Mouse (Mus musculus): ENCODE measurements around the gene Ptgir. TPM values are rescaled to one million over a fixed set of nuclear protein-coding genes. Genes with fewer than 3 reads are reported as not detected.

Ptgir gene
- 0.08 and 0.17 TPM in 2 replicates for polyA plus RNA-seq (2012; rRNA removed)

- Histone ChIP-seq H3K27ac (ENCODE audit: insufficient read depth, low read length) (no peak within 1 kb of the TSS), H3K4me1 (ENCODE audit: control insufficient read depth, insufficient read depth, low read length) (no peaks in the 10 kb centered on the region; the same call in 1 of the 2 replicates), H3K4me3 (ENCODE audit: insufficient read depth, low read length) (no peak within 1 kb of the TSS)
- TF ChIP-seq CTCF (IDR thresholded peaks at IDR 0.05; ENCODE audit: extremely low read depth, insufficient read depth, low read length) (no peak), POLR2A (IDR thresholded peaks at IDR 0.05; ENCODE audit: extremely low read depth, insufficient read depth, low read length) (no peak)
These were observed at the start of gene Ptgir for GRCm38 (mm10) chr7:16906281-16906680. Gene Ptgir, plus strand, starts transcription at chr7:16906490.

DNA sequence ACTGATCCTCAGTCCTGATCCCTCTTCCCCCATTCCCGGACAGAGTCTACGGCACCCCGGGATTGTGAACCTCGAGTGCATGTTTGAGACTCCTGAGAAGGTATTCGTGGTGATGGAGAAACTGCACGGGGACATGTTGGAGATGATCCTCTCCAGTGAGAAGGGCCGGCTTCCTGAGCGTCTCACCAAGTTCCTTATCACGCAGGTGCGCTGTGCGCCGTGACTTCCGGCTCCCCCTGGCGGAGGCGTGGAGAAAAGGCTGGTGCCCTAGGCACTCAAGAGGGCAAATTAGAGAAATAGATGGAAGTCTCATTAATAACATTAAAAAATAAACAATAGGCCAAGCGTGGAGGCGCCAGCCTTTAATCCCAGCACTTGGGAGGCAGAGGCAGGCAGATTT is 48.0 kb upstream of the Ptgir start:
- Histone ChIP-seq H3K4me3 (ENCODE audit: insufficient read depth, low read length) (peak overlapping the region; percentile 25; the same call in 1 of the 2 replicates), H3K27ac (ENCODE audit: insufficient read depth, low read length) (no peak overlapping the region)
- TF ChIP-seq CTCF (IDR thresholded peaks at IDR 0.05; ENCODE audit: extremely low read depth, insufficient read depth, low read length) (peak; percentile 53), POLR2A (IDR thresholded peaks at IDR 0.05; ENCODE audit: extremely low read depth, insufficient read depth, low read length) (no peak)

DNA sequence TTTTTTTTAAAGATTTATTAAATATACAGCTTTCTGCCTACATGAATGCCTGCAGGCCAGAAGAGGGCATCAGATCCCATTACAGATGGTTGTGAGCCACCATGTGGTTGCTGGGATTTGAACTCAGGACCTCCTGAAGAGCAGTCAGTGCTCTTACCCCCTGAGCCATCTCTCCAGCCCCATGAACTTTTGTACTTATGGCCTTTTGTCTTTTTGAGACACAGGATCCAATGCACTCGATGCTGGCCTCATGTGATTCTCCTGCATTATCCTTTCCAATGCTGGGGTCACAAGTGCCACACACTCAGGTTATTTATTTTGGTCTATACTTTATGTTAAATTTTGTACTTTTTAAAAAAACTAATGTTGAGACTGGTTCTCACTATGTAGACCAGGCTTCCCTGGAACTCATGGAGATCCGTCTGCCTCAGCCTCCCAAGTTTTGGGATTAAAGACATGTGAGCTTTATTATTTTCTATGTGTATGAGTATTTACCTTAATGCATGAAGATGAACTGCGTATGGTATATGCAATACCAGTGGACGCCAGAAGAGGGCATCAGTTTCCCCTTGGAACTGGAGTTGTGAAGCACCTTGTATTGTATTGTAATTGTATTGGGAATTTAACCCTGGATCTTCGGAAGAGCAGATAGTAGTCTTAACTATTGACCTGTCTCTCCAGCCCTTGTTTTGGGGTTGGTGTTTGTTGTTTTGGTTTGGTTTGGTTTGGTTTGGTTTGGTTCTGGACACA is 46.2 kb upstream of the Ptgir start:
- H3K27ac ChIP-seq (ENCODE audit: insufficient read depth, low read length) = no peak overlapping the region
- no peak overlapping the region for H3K4me3 ChIP-seq (ENCODE audit: insufficient read depth, low read length)
- TF ChIP-seq CTCF (IDR thresholded peaks at IDR 0.05; ENCODE audit: extremely low read depth, insufficient read depth, low read length) = peak; percentile 64
- no peak for TF ChIP-seq POLR2A (IDR thresholded peaks at IDR 0.05; ENCODE audit: extremely low read depth, insufficient read depth, low read length)
- H3K4me1 ChIP-seq (ENCODE audit: control insufficient read depth, insufficient read depth, low read length) = no peaks in the 10 kb centered on the region

More for the DNA sequence above, 48.0 kb upstream of the Ptgir start:
- no peaks in the 10 kb centered on the region for H3K4me1 ChIP-seq (ENCODE audit: control insufficient read depth, insufficient read depth, low read length)

- Histone ChIP-seq H3K27ac (ENCODE audit: insufficient read depth, low read length) (no peak overlapping the region), H3K4me1 (ENCODE audit: control insufficient read depth, insufficient read depth, low read length) (no peaks in the 10 kb centered on the region), H3K4me3 (ENCODE audit: insufficient read depth, low read length) (no peak overlapping the region)
- no peak for TF ChIP-seq CTCF (IDR thresholded peaks at IDR 0.05; ENCODE audit: extremely low read depth, insufficient read depth, low read length)
- TF ChIP-seq POLR2A (IDR thresholded peaks at IDR 0.05; ENCODE audit: extremely low read depth, insufficient read depth, low read length) = no peak
These were observed 38.8 kb upstream of the Ptgir start for GRCm38 (mm10) chr7:16867488-16867887.

DNA sequence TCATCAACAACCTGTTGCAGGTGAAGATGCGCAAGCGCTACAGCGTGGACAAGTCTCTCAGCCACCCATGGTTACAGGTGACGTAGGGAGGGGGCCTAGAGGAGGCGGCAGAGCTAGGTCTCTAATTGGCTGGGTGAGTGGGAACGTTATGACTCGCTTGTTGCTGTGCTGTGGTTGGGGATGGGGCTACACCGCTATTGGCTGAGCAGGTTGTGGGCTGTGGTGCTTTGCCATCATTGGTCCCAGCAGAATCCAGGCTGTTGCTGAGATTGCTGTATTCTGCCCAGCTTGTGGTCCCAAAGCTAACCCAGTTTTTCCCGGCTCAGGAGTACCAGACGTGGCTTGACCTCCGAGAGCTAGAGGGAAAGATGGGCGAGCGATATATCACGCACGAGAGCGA is 36.8 kb upstream of the Ptgir start:
- H3K4me1 ChIP-seq (ENCODE audit: control insufficient read depth, insufficient read depth, low read length) = no peaks in the 10 kb centered on the region
- peak overlapping the region; percentile 35 for H3K4me3 ChIP-seq (ENCODE audit: insufficient read depth, low read length)
- TF ChIP-seq POLR2A (IDR thresholded peaks at IDR 0.05; ENCODE audit: extremely low read depth, insufficient read depth, low read length) = peak; percentile 93
- TF ChIP-seq CTCF (IDR thresholded peaks at IDR 0.05; ENCODE audit: extremely low read depth, insufficient read depth, low read length) = no peak
- H3K27ac ChIP-seq (ENCODE audit: insufficient read depth, low read length) = peak overlapping the region; percentile 47

GRCm38 (mm10) chr7:16871600-16871999 is 34.7 kb upstream of the Ptgir start:
- H3K4me3 ChIP-seq (ENCODE audit: insufficient read depth, low read length) = no peak overlapping the region
- H3K27ac ChIP-seq (ENCODE audit: insufficient read depth, low read length) = no peak overlapping the region
- no peaks in the 10 kb centered on the region for H3K4me1 ChIP-seq (ENCODE audit: control insufficient read depth, insufficient read depth, low read length)
- no peak for TF ChIP-seq CTCF (IDR thresholded peaks at IDR 0.05; ENCODE audit: extremely low read depth, insufficient read depth, low read length)

DNA sequence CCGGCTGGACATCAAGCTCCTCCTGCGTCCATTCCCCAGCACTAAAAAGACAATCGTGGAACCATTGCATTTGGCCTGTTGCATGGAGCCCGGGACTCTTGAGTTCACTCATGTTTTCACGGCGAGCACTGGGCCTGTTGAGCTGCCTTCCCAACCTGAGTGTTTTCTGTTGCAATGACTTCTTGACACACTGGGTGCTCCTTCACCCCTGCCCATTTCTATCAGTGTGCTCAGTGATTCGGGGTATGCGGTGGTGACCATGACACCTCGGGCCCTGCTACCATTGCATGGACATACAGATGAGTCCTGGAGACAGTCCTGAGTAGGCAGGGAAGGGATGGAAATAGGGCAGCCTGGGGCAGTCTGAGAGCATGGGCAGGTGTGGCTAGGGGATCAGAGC is 33.8 kb upstream of the Ptgir start:
- no peak overlapping the region for H3K4me3 ChIP-seq (ENCODE audit: insufficient read depth, low read length)
- TF ChIP-seq POLR2A (IDR thresholded peaks at IDR 0.05; ENCODE audit: extremely low read depth, insufficient read depth, low read length) = no peak
- no peak for TF ChIP-seq CTCF (IDR thresholded peaks at IDR 0.05; ENCODE audit: extremely low read depth, insufficient read depth, low read length)
- no peak overlapping the region for H3K27ac ChIP-seq (ENCODE audit: insufficient read depth, low read length)
- no peaks in the 10 kb centered on the region; the same call in 1 of the 2 replicates for H3K4me1 ChIP-seq (ENCODE audit: control insufficient read depth, insufficient read depth, low read length)

DNA sequence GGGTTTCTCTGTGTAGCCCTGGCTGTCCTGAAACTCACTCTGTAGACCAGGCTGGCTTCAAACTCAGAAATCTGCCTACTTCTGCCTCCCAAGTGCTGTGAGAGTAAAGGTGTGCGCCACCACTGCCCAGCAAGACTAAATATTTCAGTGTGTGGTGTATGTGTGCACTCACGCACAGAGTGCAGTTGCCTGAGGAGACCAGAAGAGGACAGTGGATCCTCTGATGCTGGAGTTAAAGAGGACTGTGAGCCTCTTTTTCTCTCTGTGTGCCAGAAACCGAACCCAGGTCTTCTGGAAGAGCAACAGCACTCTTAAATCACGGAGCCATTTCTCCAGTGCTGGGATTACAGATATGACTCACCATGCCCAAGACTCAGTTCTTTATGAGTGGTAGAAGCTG is 32.9 kb upstream of the Ptgir start:
- Histone ChIP-seq H3K4me1 (ENCODE audit: control insufficient read depth, insufficient read depth, low read length) (no peaks in the 10 kb centered on the region; the same call in 1 of the 2 replicates), H3K27ac (ENCODE audit: insufficient read depth, low read length) (no peak overlapping the region), H3K4me3 (ENCODE audit: insufficient read depth, low read length) (no peak overlapping the region)
- TF ChIP-seq CTCF (IDR thresholded peaks at IDR 0.05; ENCODE audit: extremely low read depth, insufficient read depth, low read length) (0 out of 2 replicates have a peak, but pooled peaks have one; percentile 0), POLR2A (IDR thresholded peaks at IDR 0.05; ENCODE audit: extremely low read depth, insufficient read depth, low read length) (no peak)

GRCm38 (mm10) chr7:16874190-16874589 is 32.1 kb upstream of the Ptgir start:
- peak overlapping the region; percentile 9; the same call in 1 of the 2 replicates for H3K4me3 ChIP-seq (ENCODE audit: insufficient read depth, low read length)
- H3K27ac ChIP-seq (ENCODE audit: insufficient read depth, low read length) = peak overlapping the region; percentile 69
- TF ChIP-seq CTCF (IDR thresholded peaks at IDR 0.05; ENCODE audit: extremely low read depth, insufficient read depth, low read length) (peak; percentile 86), POLR2A (IDR thresholded peaks at IDR 0.05; ENCODE audit: extremely low read depth, insufficient read depth, low read length) (no peak)
- no peaks in the 10 kb centered on the region; the same call in 1 of the 2 replicates for H3K4me1 ChIP-seq (ENCODE audit: control insufficient read depth, insufficient read depth, low read length)

- H3K4me1 ChIP-seq (ENCODE audit: control insufficient read depth, insufficient read depth, low read length) = no peaks in the 10 kb centered on the region; the same call in 1 of the 2 replicates
- peak overlapping the region; percentile 99 for H3K4me3 ChIP-seq (ENCODE audit: insufficient read depth, low read length)
- TF ChIP-seq CTCF (IDR thresholded peaks at IDR 0.05; ENCODE audit: extremely low read depth, insufficient read depth, low read length) (no peak), POLR2A (IDR thresholded peaks at IDR 0.05; ENCODE audit: extremely low read depth, insufficient read depth, low read length) (peak; percentile 39; the same call in 1 of the 2 replicates)
- H3K27ac ChIP-seq (ENCODE audit: insufficient read depth, low read length) = peak overlapping the region; percentile 69
These were observed 31.5 kb upstream of the Ptgir start for GRCm38 (mm10) chr7:16874756-16875309.

Measured in cortical plate, adult 2 months (tissue).